In genomic region chr13:79027877-79028760, GRCm38 (mm10) we compare ENCODE assay signal across 9 mouse cellular contexts.
DNase-seq lines count a peak whose midpoint lies in the region; ATAC-seq and TF ChIP-seq lines count a peak whose summit lies in the region.
"Had no signal": no experiment of that assay in that cellular context is flagged by ENCODE, and none has a peak within 500 bp of the region (broad histone marks: within the 10 kb centered on the region; RNA-seq: fewer than 3 reads in every experiment).

No protein-coding gene starts in this region.

- peaks cover 10% of the 10 kb centered on the region for H3K4me1 ChIP-seq in forebrain, embryonic 13.5 days
- H3K4me1 ChIP-seq in midbrain, embryonic 13.5 days (replicated peaks): no peaks in the 10 kb centered on the region; the same call in 1 of the 2 replicates
- H3K4me1 ChIP-seq: liver, embryonic 15.5 days had no signal

- no peaks in the 10 kb centered on the region for H3K9me3 ChIP-seq in forebrain, embryonic 13.5 days (replicated peaks)
- no peaks in the 10 kb centered on the region for H3K9me3 ChIP-seq in midbrain, embryonic 13.5 days
- H3K9me3 ChIP-seq: liver, embryonic 15.5 days had no signal

- WGBS in forebrain, embryonic 13.5 days: 50% methylated on average over 4 of the region's 4 CpGs
- WGBS in midbrain, embryonic 13.5 days: 38% methylated on average over 4 of the region's 4 CpGs

- no peak overlapping the region for H3K4me2 ChIP-seq in forebrain, embryonic 13.5 days
- no peak overlapping the region for H3K4me2 ChIP-seq in midbrain, embryonic 13.5 days (replicated peaks)
- H3K4me2 ChIP-seq: liver, embryonic 15.5 days had no signal

- no peak overlapping the region for H3K9ac ChIP-seq in forebrain, embryonic 13.5 days
- H3K9ac ChIP-seq in midbrain, embryonic 13.5 days (replicated peaks): no peak overlapping the region
- H3K9ac ChIP-seq: liver, embryonic 15.5 days had no signal

- peak; percentile 60 for TF ChIP-seq CTCF in gastrocnemius, adult 2 months (IDR thresholded peaks at IDR 0.05)

- H3K36me3 ChIP-seq in forebrain, embryonic 13.5 days (ENCODE audit: poor library complexity, severe bottlenecking): no peaks in the 10 kb centered on the region
- no peaks in the 10 kb centered on the region for H3K36me3 ChIP-seq in midbrain, embryonic 13.5 days
- H3K36me3 ChIP-seq: liver, embryonic 15.5 days had no signal

- peak; percentile 14 for DNase-seq in gastrocnemius, adult 2 months
- no peak for DNase-seq in gastrocnemius, adult 8-10 months (ENCODE audit: low spot score in 2 of 2)
- peak; percentile 3 for DNase-seq in 3134 (ENCODE audit: extremely low read depth, insufficient read length, low spot score)
- DNase-seq in adrenal gland, postnatal 10 days: peak; percentile 62
- DNase-seq in layer of hippocampus, adult 11-12 months (ENCODE audit: low spot score): peak; percentile 31
- DNase-seq in thymus, postnatal 4 days: no peak

- intact Hi-C loops in gastrocnemius, adult 2 months (cut with DNase I): no loop called here

- no peak overlapping the region for H3K4me3 ChIP-seq in gastrocnemius, adult 2 months
- H3K4me3 ChIP-seq in forebrain, embryonic 13.5 days: no peak overlapping the region
- no peak overlapping the region for H3K4me3 ChIP-seq in midbrain, embryonic 13.5 days (replicated peaks)
- H3K4me3 ChIP-seq: liver, embryonic 15.5 days had no signal

- H3K27me3 ChIP-seq in forebrain, embryonic 13.5 days: no peaks in the 10 kb centered on the region
- no peaks in the 10 kb centered on the region for H3K27me3 ChIP-seq in midbrain, embryonic 13.5 days
- H3K27me3 ChIP-seq: liver, embryonic 15.5 days had no signal

- H3K27ac ChIP-seq in gastrocnemius, adult 2 months: no peak overlapping the region
- no peak overlapping the region for H3K27ac ChIP-seq in forebrain, embryonic 13.5 days
- no peak overlapping the region for H3K27ac ChIP-seq in midbrain, embryonic 13.5 days
- H3K27ac ChIP-seq: liver, embryonic 15.5 days had no signal

- ATAC-seq in forebrain, embryonic 13.5 days: peak; percentile 77
- 0 out of 2 replicates have a peak, but pooled peaks have one; percentile 37 for ATAC-seq in midbrain, embryonic 13.5 days

Comparison
In these comparisons a context has a peak if more than half of its experiments do, and no peak if none do; other contexts are left out.
1. DNase-seq: peak in gastrocnemius, adult 2 months (single experiment), 3134 (single experiment), adrenal gland, postnatal 10 days (single experiment) and layer of hippocampus, adult 11-12 months (single experiment); none in gastrocnemius, adult 8-10 months (0 of 2) and thymus, postnatal 4 days (single experiment).